Mouse (Mus musculus): ENCODE measurements around the gene Cfap70. TPM values are rescaled to one million over a fixed set of nuclear protein-coding genes. Genes with fewer than 3 reads are reported as not detected.
A peak's percentile ranks its signal among the peaks of the same experiment; 100 is the strongest.

Gene Cfap70
- polyA plus RNA-seq, 1 experiment from 2014 or later = 0.08 TPM

GRCm38 (mm10) chr14:20378313-20379061 lies 73.5 kb downstream of the Cfap70 start:
- Histone ChIP-seq H3K36me3 (ENCODE audit: control insufficient read depth, insufficient read depth, low read length) (peaks cover 68% of the 10 kb centered on the region), H3K4me3 (ENCODE audit: low read depth, low read length) (no peak overlapping the region), H3K27ac (ENCODE audit: low read depth) (no peak overlapping the region), H3K9me3 (ENCODE audit: control insufficient read depth, low read length) (no peaks in the 10 kb centered on the region), H3K4me2 (ENCODE audit: low read length) (no peak overlapping the region), H3K4me1 (replicated peaks; ENCODE audit: control insufficient read depth, insufficient read depth, low read length) (no peaks in the 10 kb centered on the region), H3K9ac (ENCODE audit: low read length) (no peak overlapping the region), H3K27me3 (replicated peaks; ENCODE audit: control insufficient read depth, insufficient read depth, low read length) (no peaks in the 10 kb centered on the region)
- peak; percentile 63 for DNase-seq (ENCODE audit: low spot score)
- ATAC-seq (replicated peaks; ENCODE audit: low FRiP score, low TSS enrichment, low read depth) = peak; percentile 75
- WGBS = 40% methylated on average over 13 of the region's 13 CpGs

DNA sequence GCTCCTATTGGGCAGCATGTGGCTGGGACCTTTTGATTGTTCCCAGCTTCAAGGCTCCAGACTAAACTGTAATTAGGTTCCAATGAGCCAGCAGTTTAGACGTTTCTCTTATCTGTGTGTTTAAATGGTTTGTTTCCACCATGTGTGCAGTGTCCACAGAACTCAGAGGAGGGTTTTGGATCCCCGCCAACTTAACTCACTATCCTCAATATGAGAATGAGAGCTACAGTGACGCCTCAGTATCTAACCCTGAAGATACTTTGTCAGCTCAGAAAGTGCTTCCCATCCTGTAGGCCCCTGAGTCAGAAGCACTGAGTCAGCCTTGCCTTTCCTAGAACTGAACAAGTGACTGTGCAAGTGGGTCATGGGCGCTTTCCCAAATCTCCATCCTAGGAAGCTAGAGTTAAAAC lies 74.9 kb downstream of the Cfap70 start:
- ATAC-seq (replicated peaks; ENCODE audit: low FRiP score, low TSS enrichment, low read depth) = 0 out of 2 replicates have a peak, but pooled peaks have one; percentile 15
- no peak for DNase-seq (ENCODE audit: low spot score)
- no peaks in the 10 kb centered on the region for H3K27me3 ChIP-seq (replicated peaks; ENCODE audit: control insufficient read depth, insufficient read depth, low read length)

GRCm38 (mm10) chr14:20371854-20372253 lies 80.2 kb downstream of the Cfap70 start:
- Histone ChIP-seq H3K9ac (ENCODE audit: low read length) (no peak overlapping the region), H3K36me3 (ENCODE audit: control insufficient read depth, insufficient read depth, low read length) (peaks cover 60% of the 10 kb centered on the region), H3K4me1 (replicated peaks; ENCODE audit: control insufficient read depth, insufficient read depth, low read length) (no peaks in the 10 kb centered on the region), H3K9me3 (ENCODE audit: control insufficient read depth, low read length) (no peaks in the 10 kb centered on the region), H3K27ac (ENCODE audit: low read depth) (no peak overlapping the region), H3K4me3 (ENCODE audit: low read depth, low read length) (no peak overlapping the region), H3K27me3 (replicated peaks; ENCODE audit: control insufficient read depth, insufficient read depth, low read length) (no peaks in the 10 kb centered on the region), H3K4me2 (ENCODE audit: low read length) (no peak overlapping the region)
- DNase-seq (ENCODE audit: low spot score) (no peak), ATAC-seq (replicated peaks; ENCODE audit: low FRiP score, low TSS enrichment, low read depth) (no peak)
- 88% methylated on average over 1 of the region's 1 CpGs for WGBS

More for the DNA sequence above, 74.9 kb downstream of the Cfap70 start:
- Histone ChIP-seq H3K4me2 (ENCODE audit: low read length) (no peak overlapping the region), H3K9ac (ENCODE audit: low read length) (no peak overlapping the region), H3K27ac (ENCODE audit: low read depth) (no peak overlapping the region), H3K36me3 (ENCODE audit: control insufficient read depth, insufficient read depth, low read length) (peaks cover 63% of the 10 kb centered on the region), H3K4me3 (ENCODE audit: low read depth, low read length) (no peak overlapping the region), H3K9me3 (ENCODE audit: control insufficient read depth, low read length) (no peaks in the 10 kb centered on the region), H3K4me1 (replicated peaks; ENCODE audit: control insufficient read depth, insufficient read depth, low read length) (no peaks in the 10 kb centered on the region)
- WGBS = 61% methylated on average over 4 of the region's 4 CpGs

DNA sequence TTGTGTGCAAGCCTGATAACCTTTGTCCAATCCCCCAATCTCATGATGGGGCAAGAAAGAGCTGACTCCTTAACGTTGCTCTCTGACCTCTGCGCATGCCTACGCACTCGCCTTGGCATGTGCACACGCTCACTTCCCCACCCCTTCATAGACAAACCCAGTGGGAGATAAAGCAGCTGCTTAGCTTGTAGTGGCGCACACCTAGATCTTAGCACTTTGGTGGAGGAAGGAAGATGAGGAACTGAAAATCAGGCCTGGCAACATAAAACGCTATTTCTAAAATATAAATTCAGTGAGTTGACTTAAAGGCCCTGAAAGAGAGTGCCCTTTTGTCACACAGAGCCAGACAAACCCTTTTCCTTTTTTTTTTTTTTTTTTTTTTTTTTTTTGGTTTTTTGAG lies 81.2 kb downstream of the Cfap70 start:
- Histone ChIP-seq H3K4me1 (replicated peaks; ENCODE audit: control insufficient read depth, insufficient read depth, low read length) (no peaks in the 10 kb centered on the region), H3K36me3 (ENCODE audit: control insufficient read depth, insufficient read depth, low read length) (peaks cover 59% of the 10 kb centered on the region), H3K9me3 (ENCODE audit: control insufficient read depth, low read length) (no peaks in the 10 kb centered on the region), H3K27me3 (replicated peaks; ENCODE audit: control insufficient read depth, insufficient read depth, low read length) (no peaks in the 10 kb centered on the region), H3K9ac (ENCODE audit: low read length) (no peak overlapping the region), H3K4me2 (ENCODE audit: low read length) (no peak overlapping the region), H3K27ac (ENCODE audit: low read depth) (no peak overlapping the region), H3K4me3 (ENCODE audit: low read depth, low read length) (no peak overlapping the region)
- 79% methylated on average over 7 of the region's 7 CpGs for WGBS
- ATAC-seq (replicated peaks; ENCODE audit: low FRiP score, low TSS enrichment, low read depth) = no peak
- DNase-seq (ENCODE audit: low spot score) = no peak

DNA sequence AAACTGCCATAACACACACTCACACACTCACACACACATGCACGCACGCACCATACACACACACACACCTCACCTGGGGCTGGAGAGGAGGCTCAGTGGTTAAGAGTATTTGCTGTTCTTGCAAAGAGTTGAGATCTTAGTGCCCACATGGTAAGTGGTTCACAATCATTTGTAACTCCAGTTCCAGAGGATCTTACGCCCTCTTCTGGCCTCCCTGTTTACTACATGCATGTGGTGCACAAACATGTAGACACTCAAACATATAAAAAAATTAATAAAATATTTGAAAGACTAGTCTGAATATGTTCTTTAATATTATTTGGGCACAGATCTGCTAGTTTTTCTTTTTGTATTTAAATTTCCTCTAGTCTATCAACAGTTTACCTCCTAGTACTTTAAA lies 83.8 kb downstream of the Cfap70 start:
- Histone ChIP-seq H3K4me3 (ENCODE audit: low read depth, low read length) (no peak overlapping the region), H3K27me3 (replicated peaks; ENCODE audit: control insufficient read depth, insufficient read depth, low read length) (no peaks in the 10 kb centered on the region), H3K36me3 (ENCODE audit: control insufficient read depth, insufficient read depth, low read length) (peaks cover 64% of the 10 kb centered on the region), H3K27ac (ENCODE audit: low read depth) (no peak overlapping the region), H3K4me2 (ENCODE audit: low read length) (no peak overlapping the region), H3K4me1 (replicated peaks; ENCODE audit: control insufficient read depth, insufficient read depth, low read length) (no peaks in the 10 kb centered on the region), H3K9ac (ENCODE audit: low read length) (no peak overlapping the region), H3K9me3 (ENCODE audit: control insufficient read depth, low read length) (no peaks in the 10 kb centered on the region)
- WGBS = 94% methylated on average over 3 of the region's 3 CpGs
- DNase-seq (ENCODE audit: low spot score) = no peak
- ATAC-seq (replicated peaks; ENCODE audit: low FRiP score, low TSS enrichment, low read depth) = no peak

- Histone ChIP-seq H3K9ac (ENCODE audit: low read length) (no peak overlapping the region), H3K4me1 (replicated peaks; ENCODE audit: control insufficient read depth, insufficient read depth, low read length) (no peaks in the 10 kb centered on the region), H3K4me3 (ENCODE audit: low read depth, low read length) (no peak overlapping the region), H3K4me2 (ENCODE audit: low read length) (no peak overlapping the region), H3K27me3 (replicated peaks; ENCODE audit: control insufficient read depth, insufficient read depth, low read length) (no peaks in the 10 kb centered on the region), H3K27ac (ENCODE audit: low read depth) (no peak overlapping the region), H3K36me3 (ENCODE audit: control insufficient read depth, insufficient read depth, low read length) (peaks cover 95% of the 10 kb centered on the region), H3K9me3 (ENCODE audit: control insufficient read depth, low read length) (no peaks in the 10 kb centered on the region)
- 91% methylated on average over 4 of the region's 4 CpGs for WGBS
- no peak for ATAC-seq (replicated peaks; ENCODE audit: low FRiP score, low TSS enrichment, low read depth)
- no peak for DNase-seq (ENCODE audit: low spot score)
Observed at GRCm38 (mm10) chr14:20363230-20363629, 88.8 kb downstream of the Cfap70 start.

DNA sequence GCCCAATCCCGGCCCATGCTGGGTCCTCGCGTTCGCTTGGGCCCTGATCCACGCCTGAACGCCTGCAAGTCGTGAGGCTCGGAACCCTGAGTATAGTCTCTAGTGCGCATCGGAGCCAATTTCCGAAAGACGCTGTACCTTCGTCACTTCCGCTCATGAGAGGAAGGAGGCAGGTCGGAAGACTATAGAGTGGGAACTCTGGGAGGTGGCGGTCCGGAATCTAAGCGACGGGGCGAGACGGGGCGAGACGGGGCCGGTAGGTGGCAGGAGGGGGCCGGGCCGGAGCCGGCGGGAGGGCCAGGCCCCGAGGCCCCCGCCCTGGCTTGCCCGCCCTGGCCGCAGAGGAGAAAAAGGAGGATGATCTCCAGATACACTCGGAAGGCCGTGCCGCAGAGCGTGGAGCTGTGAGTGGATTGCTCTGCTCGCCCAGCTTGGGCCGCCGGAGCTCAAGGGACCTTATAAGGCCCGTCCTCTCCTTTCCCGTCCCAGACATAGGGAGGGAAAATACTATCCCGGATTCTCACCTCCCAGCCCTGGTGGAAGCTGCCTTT lies 104.0 kb downstream of the Cfap70 start, which contains the start of the genes Ecd and Fam149b:
Ecd (minus strand) TSS at position 131 of the 551 bp plus-strand sequence.
Fam149b (plus strand) TSS at position 172 of the 551 bp plus-strand sequence.
- Histone ChIP-seq H3K4me2 (ENCODE audit: low read length) (peak within 1 kb of the TSS; percentile 89), H3K27ac (ENCODE audit: low read depth) (peak within 1 kb of the TSS; percentile 92), H3K9me3 (ENCODE audit: control insufficient read depth, low read length) (no peaks in the 10 kb centered on the region), H3K9ac (ENCODE audit: low read length) (peak within 1 kb of the TSS; percentile 93), H3K4me3 (ENCODE audit: low read depth, low read length) (peak within 1 kb of the TSS; percentile 86), H3K27me3 (replicated peaks; ENCODE audit: control insufficient read depth, insufficient read depth, low read length) (no peaks in the 10 kb centered on the region), H3K36me3 (ENCODE audit: control insufficient read depth, insufficient read depth, low read length) (peaks cover 35% of the 10 kb centered on the region; the same call in 1 of the 2 replicates), H3K4me1 (replicated peaks; ENCODE audit: control insufficient read depth, insufficient read depth, low read length) (peaks cover 10% of the 10 kb centered on the region)
- ATAC-seq (replicated peaks; ENCODE audit: low FRiP score, low TSS enrichment, low read depth) (peak; percentile 100), DNase-seq (ENCODE audit: low spot score) (peak; percentile 98)
- WGBS = under 1% methylated on average over 41 of the region's 42 CpGs

DNA sequence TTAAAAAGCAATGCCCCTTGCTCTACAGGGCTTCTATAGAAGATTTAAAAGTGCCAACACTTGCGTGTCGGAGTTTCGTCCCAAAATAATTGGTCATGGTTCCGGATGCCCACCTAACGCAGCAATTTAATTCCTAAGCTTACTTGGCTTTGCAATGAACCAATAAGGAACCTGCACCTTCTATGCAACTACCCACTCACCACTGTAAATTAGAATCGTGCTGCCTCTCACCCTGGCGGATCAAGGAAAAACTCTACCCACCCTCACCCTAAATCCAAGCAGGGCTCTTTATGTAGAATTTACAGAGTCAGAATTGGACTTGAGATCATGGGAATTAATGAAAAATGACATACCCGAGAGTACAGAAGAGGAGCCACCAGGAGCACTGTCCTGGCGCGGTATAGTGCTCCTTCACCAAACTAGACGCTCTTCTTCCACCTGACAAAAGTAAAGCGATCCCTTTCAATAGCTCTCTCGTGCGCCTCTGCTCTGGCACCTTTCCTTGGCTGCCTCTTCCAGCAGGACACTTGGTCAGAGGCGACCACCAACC lies 104.5 kb downstream of the Cfap70 start:
- Histone ChIP-seq H3K9me3 (ENCODE audit: control insufficient read depth, low read length) (no peaks in the 10 kb centered on the region), H3K9ac (ENCODE audit: low read length) (peak overlapping the region; percentile 93), H3K4me2 (ENCODE audit: low read length) (peak overlapping the region; percentile 89), H3K27ac (ENCODE audit: low read depth) (peak overlapping the region; percentile 92), H3K4me1 (replicated peaks; ENCODE audit: control insufficient read depth, insufficient read depth, low read length) (peaks cover 10% of the 10 kb centered on the region), H3K36me3 (ENCODE audit: control insufficient read depth, insufficient read depth, low read length) (peaks cover 30% of the 10 kb centered on the region), H3K27me3 (replicated peaks; ENCODE audit: control insufficient read depth, insufficient read depth, low read length) (no peaks in the 10 kb centered on the region), H3K4me3 (ENCODE audit: low read depth, low read length) (peak overlapping the region; percentile 86)
- 4% methylated on average over 15 of the region's 15 CpGs for WGBS
- DNase-seq (ENCODE audit: low spot score) (no peak), ATAC-seq (replicated peaks; ENCODE audit: low FRiP score, low TSS enrichment, low read depth) (peak; percentile 62; the same call in 1 of the 2 replicates)
